Mouse (Mus musculus): ENCODE measurements at regions not wholly inside any gene's neighbourhood (a gene's known extent, or its start where the extent isn't known, plus 50 kb on each side); places are given as distances from the start of the nearest gene placed in this dataset.

GRCm38 (mm10) chr9:52271345-52272116, 103.2 kb upstream of the Zc3h12c start:
- TF ChIP-seq ETS1 (IDR thresholded peaks at IDR 0.05; ENCODE audit: low read depth, low read length) (no peak), CTCF (IDR thresholded peaks at IDR 0.05 in 2 of 3, conservative IDR thresholded peaks at IDR 0.05 in 1 of 3; ENCODE audit: control insufficient read depth in 1 of 3, insufficient read depth in 1 of 3, low read depth in 2 of 3, low read length in 3 of 3, poor library complexity in 1 of 3, severe bottlenecking in 1 of 3) (no peak), MEF2A (IDR thresholded peaks at IDR 0.05; ENCODE audit: extremely low read depth, insufficient replicate concordance, low read depth, low read length, poor library complexity, severe bottlenecking) (no peak), TAL1 (IDR thresholded peaks at IDR 0.05; ENCODE audit: low read length) (no peak), KAT2A (conservative IDR thresholded peaks at IDR 0.05; ENCODE audit: low read depth, low read length) (no peak), ELF1 (IDR thresholded peaks at IDR 0.05; ENCODE audit: low read depth, low read length) (no peak), EP300 (IDR thresholded peaks at IDR 0.05; ENCODE audit: low read depth in 1 of 2, low read length in 2 of 2) (no peak), NELFE (IDR thresholded peaks at IDR 0.05; ENCODE audit: low read depth, low read length) (no peak), ZC3H11A (IDR thresholded peaks at IDR 0.05; ENCODE audit: low read depth, low read length) (no peak)
